Mouse (Mus musculus): ENCODE results near the gene Dclk1. TPM values are rescaled to one million over a fixed set of nuclear protein-coding genes. Genes with fewer than 3 reads are reported as not detected.

Gene Dclk1
- total and polyA plus RNA-seq, 2 experiments from 2014 or later: 213 to 214 TPM

GRCm38 (mm10) chr3:55438824-55439446 lies 196.8 kb downstream of the Dclk1 start:
- Histone ChIP-seq H3K4me2 (ENCODE audit: low read depth, low read length) (no peak overlapping the region), H3K27ac (peak overlapping the region; percentile 26; the same call in 1 of the 2 replicates), H3K9me3 (ENCODE audit: low read length) (no peaks in the 10 kb centered on the region), H3K4me3 (ENCODE audit: low read length) (no peak overlapping the region), H3K27me3 (ENCODE audit: insufficient read depth, low read length) (no peaks in the 10 kb centered on the region), H3K36me3 (ENCODE audit: insufficient read depth, low read length) (no peaks in the 10 kb centered on the region), H3K9ac (replicated peaks; ENCODE audit: low read length) (no peak overlapping the region), H3K4me1 (ENCODE audit: insufficient read depth, low read length) (peaks cover 4% of the 10 kb centered on the region; the same call in 1 of the 2 replicates)
- 77% methylated on average over 7 of the region's 7 CpGs for WGBS
- no peak for TF ChIP-seq CTCF (IDR thresholded peaks at IDR 0.05; ENCODE audit: low read depth)
- DNase-seq (ENCODE audit: low spot score): no peak
- peak; percentile 27; the same call in 1 of the 2 replicates for ATAC-seq

- TF ChIP-seq CTCF (IDR thresholded peaks at IDR 0.05; ENCODE audit: low read depth): no peak
- peak overlapping the region; percentile 62 for H3K27ac ChIP-seq
- no peaks in the 10 kb centered on the region for H3K27me3 ChIP-seq (ENCODE audit: insufficient read depth, low read length)
- H3K4me2 ChIP-seq (ENCODE audit: low read depth, low read length): no peak overlapping the region
- DNase-seq (ENCODE audit: low spot score): no peak
- 49% methylated on average over 8 of the region's 8 CpGs for WGBS
- no peak overlapping the region for H3K4me3 ChIP-seq (ENCODE audit: low read length)
- no peaks in the 10 kb centered on the region for H3K9me3 ChIP-seq (ENCODE audit: low read length)
- H3K4me1 ChIP-seq (ENCODE audit: insufficient read depth, low read length): peaks cover 4% of the 10 kb centered on the region; the same call in 1 of the 2 replicates
- H3K9ac ChIP-seq (replicated peaks; ENCODE audit: low read length): no peak overlapping the region
- peak; percentile 37; the same call in 1 of the 2 replicates for ATAC-seq
- H3K36me3 ChIP-seq (ENCODE audit: insufficient read depth, low read length): no peaks in the 10 kb centered on the region
These were observed 198.2 kb downstream of the Dclk1 start for GRCm38 (mm10) chr3:55440342-55440741.

GRCm38 (mm10) chr3:55442012-55442645 lies 200.0 kb downstream of the Dclk1 start:
- WGBS: 62% methylated on average over 11 of the region's 11 CpGs
- TF ChIP-seq CTCF (IDR thresholded peaks at IDR 0.05; ENCODE audit: low read depth): no peak
- Histone ChIP-seq H3K27me3 (ENCODE audit: insufficient read depth, low read length) (no peaks in the 10 kb centered on the region), H3K36me3 (ENCODE audit: insufficient read depth, low read length) (no peaks in the 10 kb centered on the region), H3K27ac (peak overlapping the region; percentile 4; the same call in 1 of the 2 replicates), H3K4me1 (ENCODE audit: insufficient read depth, low read length) (peaks cover 6% of the 10 kb centered on the region; the same call in 1 of the 2 replicates), H3K4me3 (ENCODE audit: low read length) (no peak overlapping the region), H3K4me2 (ENCODE audit: low read depth, low read length) (no peak overlapping the region), H3K9ac (replicated peaks; ENCODE audit: low read length) (no peak overlapping the region), H3K9me3 (ENCODE audit: low read length) (no peaks in the 10 kb centered on the region)
- ATAC-seq (no peak), DNase-seq (ENCODE audit: low spot score) (no peak)

DNA sequence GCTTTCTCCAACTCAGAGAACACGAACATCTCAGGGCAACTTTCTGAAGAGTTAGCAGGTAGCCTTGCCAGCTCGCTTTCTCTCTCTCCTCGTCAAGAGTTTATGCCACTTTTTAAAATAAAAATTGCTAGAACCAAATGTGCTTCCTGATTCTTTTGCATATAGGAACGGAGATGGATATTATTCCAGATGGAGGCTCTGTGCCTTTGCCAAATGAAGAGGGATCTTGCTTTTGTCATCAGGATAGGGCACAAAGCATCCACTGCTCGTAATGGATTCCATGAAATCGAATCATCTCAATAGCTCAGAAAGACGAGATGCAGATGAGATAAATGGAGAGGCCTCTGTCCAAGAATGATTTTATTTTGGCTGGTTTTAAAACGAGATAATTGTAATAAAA lies 201.1 kb downstream of the Dclk1 start:
- no peak overlapping the region for H3K9ac ChIP-seq (replicated peaks; ENCODE audit: low read length)
- ATAC-seq: no peak
- DNase-seq (ENCODE audit: low spot score): no peak
- no peak for TF ChIP-seq CTCF (IDR thresholded peaks at IDR 0.05; ENCODE audit: low read depth)
- peaks cover 12% of the 10 kb centered on the region; the same call in 1 of the 2 replicates for H3K4me1 ChIP-seq (ENCODE audit: insufficient read depth, low read length)
- no peaks in the 10 kb centered on the region for H3K36me3 ChIP-seq (ENCODE audit: insufficient read depth, low read length)
- no peaks in the 10 kb centered on the region for H3K9me3 ChIP-seq (ENCODE audit: low read length)
- WGBS: 83% methylated on average over 8 of the region's 8 CpGs
- no peak overlapping the region for H3K4me3 ChIP-seq (ENCODE audit: low read length)
- no peaks in the 10 kb centered on the region for H3K27me3 ChIP-seq (ENCODE audit: insufficient read depth, low read length)
- peak overlapping the region; percentile 48; the same call in 1 of the 2 replicates for H3K27ac ChIP-seq
- no peak overlapping the region for H3K4me2 ChIP-seq (ENCODE audit: low read depth, low read length)

- TF ChIP-seq CTCF (IDR thresholded peaks at IDR 0.05; ENCODE audit: low read depth): no peak
- Histone ChIP-seq H3K27ac (no peak overlapping the region), H3K9me3 (ENCODE audit: low read length) (no peaks in the 10 kb centered on the region), H3K27me3 (ENCODE audit: insufficient read depth, low read length) (no peaks in the 10 kb centered on the region), H3K9ac (replicated peaks; ENCODE audit: low read length) (no peak overlapping the region), H3K36me3 (ENCODE audit: insufficient read depth, low read length) (no peaks in the 10 kb centered on the region), H3K4me3 (ENCODE audit: low read length) (no peak overlapping the region), H3K4me1 (ENCODE audit: insufficient read depth, low read length) (peaks cover 12% of the 10 kb centered on the region; the same call in 1 of the 2 replicates), H3K4me2 (ENCODE audit: low read depth, low read length) (no peak overlapping the region)
- no peak for DNase-seq (ENCODE audit: low spot score)
- 79% methylated on average over 2 of the region's 2 CpGs for WGBS
- no peak for ATAC-seq
These were observed 201.6 kb downstream of the Dclk1 start for GRCm38 (mm10) chr3:55443725-55444124.

GRCm38 (mm10) chr3:55446681-55447080 lies 204.5 kb downstream of the Dclk1 start:
- H3K9me3 ChIP-seq (ENCODE audit: low read length): no peaks in the 10 kb centered on the region
- H3K9ac ChIP-seq (replicated peaks; ENCODE audit: low read length): no peak overlapping the region
- H3K27ac ChIP-seq: peak overlapping the region; percentile 68; the same call in 1 of the 2 replicates
- TF ChIP-seq CTCF (IDR thresholded peaks at IDR 0.05; ENCODE audit: low read depth): no peak
- H3K27me3 ChIP-seq (ENCODE audit: insufficient read depth, low read length): no peaks in the 10 kb centered on the region
- H3K36me3 ChIP-seq (ENCODE audit: insufficient read depth, low read length): peaks cover 4% of the 10 kb centered on the region; the same call in 1 of the 2 replicates
- no peak overlapping the region for H3K4me3 ChIP-seq (ENCODE audit: low read length)
- H3K4me2 ChIP-seq (ENCODE audit: low read depth, low read length): no peak overlapping the region
- ATAC-seq (no peak), DNase-seq (ENCODE audit: low spot score) (no peak)
- WGBS: 82% methylated on average over 7 of the region's 7 CpGs
- 0 out of 2 replicates have a peak, but pooled peaks cover 8% of the 10 kb centered on the region for H3K4me1 ChIP-seq (ENCODE audit: insufficient read depth, low read length)

Data from hindbrain, postnatal 0 days (tissue).